Mouse (Mus musculus) ES-E14 (cell line): ENCODE measurements around the gene Tkt. TPM values are rescaled to one million over a fixed set of nuclear protein-coding genes. Genes with fewer than 3 reads are reported as not detected.
A peak's percentile ranks its signal among the peaks of the same experiment; 100 is the strongest.

ENCODE experiments used
- DNase-seq: peaks from one replicate; pipeline ENCODE4 v3.0.0-alpha.2; 2013; ENCODE audit warnings: low read depth, low spot score
- H3K27ac ChIP-seq: 2 replicates; pipeline ENCODE4 v1.5.1; 2012; ENCODE audit warnings: low read depth, mild to moderate bottlenecking, low read length, moderate library complexity, mixed read lengths; ENCODE audit not compliant: poor library complexity, insufficient read depth, severe bottlenecking
- H3K36me3 ChIP-seq: 2 replicates; pipeline ENCODE4 v1.6.1; 2012; ENCODE audit warnings: mild to moderate bottlenecking, low read length, moderate library complexity, mixed read lengths; ENCODE audit not compliant: control insufficient read depth, poor library complexity, insufficient read depth, severe bottlenecking
- H3K4me1 ChIP-seq, 2 experiments: fragments of 150-350 bp in 1 of 2; sonication (generic) in 1 of 2; 2 replicates each; pipeline ENCODE4 v1.6.1; 2012; ENCODE audit warnings: low read length in 2 of 2, mild to moderate bottlenecking in 1 of 2, mixed read lengths in 1 of 2; ENCODE audit not compliant: control insufficient read depth in 2 of 2, insufficient read depth in 2 of 2, poor library complexity in 1 of 2
- H3K4me3 ChIP-seq, 2 experiments: fragments of 150-350 bp in 1 of 2; sonication (generic) in 1 of 2; 2 replicates each; pipeline ENCODE4 v1.5.1; 2012; ENCODE audit warnings: low read length in 2 of 2, low read depth in 1 of 2, mild to moderate bottlenecking in 1 of 2, mixed read lengths in 1 of 2; ENCODE audit not compliant: insufficient read depth in 1 of 2, poor library complexity in 1 of 2, severe bottlenecking in 1 of 2
- H3K9ac ChIP-seq: 2 replicates; pipeline ENCODE4 v1.6.1; 2012; ENCODE audit warnings: low read depth, mild to moderate bottlenecking, low read length, mixed read lengths; ENCODE audit not compliant: poor library complexity, insufficient read depth, severe bottlenecking
- H3K9me3 ChIP-seq: fragments of 150-350 bp; sonication (generic); 2 replicates; pipeline ENCODE4 v1.6.1; 2012; ENCODE audit warnings: low read depth, mild to moderate bottlenecking, low read length; ENCODE audit not compliant: control insufficient read depth, insufficient read depth
- CHD2 ChIP-seq: IDR thresholded peaks from 2 replicates; pipeline ENCODE4 v1.6.1; 2014; ENCODE audit warnings: mild to moderate bottlenecking, low read depth, low read length, inconsistent platforms
- HCFC1 ChIP-seq: IDR thresholded peaks from 2 replicates; pipeline ENCODE4 v1.6.1; 2012; ENCODE audit warnings: low read length, inconsistent platforms, borderline replicate concordance; ENCODE audit not compliant: insufficient read depth
- MAFK ChIP-seq: IDR thresholded peaks from 2 replicates; pipeline ENCODE4 v1.6.1; 2014; ENCODE audit warnings: mild to moderate bottlenecking, low read depth, low read length, inconsistent platforms; ENCODE audit not compliant: insufficient read depth
- ZC3H11A ChIP-seq: IDR thresholded peaks from 2 replicates; pipeline ENCODE4 v1.6.1; 2012; ENCODE audit warnings: low read depth, mild to moderate bottlenecking, inconsistent platforms, low read length, borderline replicate concordance
- ZNF384 ChIP-seq: IDR thresholded peaks from 2 replicates; pipeline ENCODE4 v1.6.1; 2012; ENCODE audit warnings: low read depth, low read length, inconsistent platforms
- in situ Hi-C, 2 experiments: fragments of 600-800 bp; cut with MboI; formaldehyde crosslinking; loops; one replicate each; pipeline ENCODE4 v1.15.1; 2025; ENCODE audit warnings: low sequenced_read_pairs in 2 of 2, inconsistent platforms in 1 of 2; ENCODE audit not compliant: unreplicated experiment in 2 of 2
- total RNA-seq: library from RNA; depleted of rRNA; stranded (reverse); fragments of 300-350 nt; gene quantifications from 2 replicates; pipeline ENCODE4 v1.2.3, GENCODE M21; 2012

Gene Tkt
- total RNA-seq, 1 experiment: 740 TPM

GRCm38 (mm10) chr14:30586780-30587461 is 38.8 kb downstream of the Tkt start:
- no peak overlapping the region; the same call in 1 of the 2 replicates for H3K9ac ChIP-seq
- in situ Hi-C loops: no loop called here
- H3K4me1 ChIP-seq: peaks cover 6 to 15% of the 10 kb centered on the region in 2 experiments
- no peaks in the 10 kb centered on the region for H3K9me3 ChIP-seq
- H3K4me3 ChIP-seq: no peak overlapping the region
- H3K36me3 ChIP-seq: no peaks in the 10 kb centered on the region
- DNase-seq: no peak
- no peak overlapping the region for H3K27ac ChIP-seq
- TF ChIP-seq CHD2: no peak

GRCm38 (mm10) chr14:30590041-30590645 is 42.0 kb downstream of the Tkt start:
- H3K9me3 ChIP-seq: no peaks in the 10 kb centered on the region
- DNase-seq: no peak
- no peak overlapping the region for H3K9ac ChIP-seq
- H3K4me1 ChIP-seq: peaks cover 1 to 7% of the 10 kb centered on the region in 2 experiments; a peak in 3 of 4 replicates
- H3K27ac ChIP-seq: no peak overlapping the region
- H3K4me3 ChIP-seq: no peak overlapping the region
- TF ChIP-seq HCFC1: no peak
- no peak for TF ChIP-seq ZC3H11A
- TF ChIP-seq CHD2: no peak
- TF ChIP-seq MAFK: no peak
- TF ChIP-seq ZNF384: no peak
- H3K36me3 ChIP-seq: no peaks in the 10 kb centered on the region
- in situ Hi-C loops: no loop called here

GRCm38 (mm10) chr14:30590918-30591317 is 42.8 kb downstream of the Tkt start:
- Histone ChIP-seq H3K4me3 (no peak overlapping the region), H3K9me3 (no peaks in the 10 kb centered on the region), H3K36me3 (no peaks in the 10 kb centered on the region), H3K4me1 (peaks cover 0 to 7% of the 10 kb centered on the region in 2 experiments; a peak in 2 of 4 replicates), H3K9ac (no peak overlapping the region), H3K27ac (no peak overlapping the region)
- in situ Hi-C loops: no loop called here
- DNase-seq: no peak
- TF ChIP-seq ZNF384 (no peak), HCFC1 (no peak), ZC3H11A (no peak), MAFK (no peak), CHD2 (no peak)

- Histone ChIP-seq H3K4me3 (no peak overlapping the region), H3K36me3 (no peaks in the 10 kb centered on the region), H3K9ac (no peak overlapping the region), H3K27ac (no peak overlapping the region), H3K4me1 (peaks cover 0 to 7% of the 10 kb centered on the region in 2 experiments; a peak in 2 of 4 replicates), H3K9me3 (no peaks in the 10 kb centered on the region)
- TF ChIP-seq ZC3H11A (peak; percentile 72), CHD2 (no peak), MAFK (no peak)
- DNase-seq: peak; percentile 51
- in situ Hi-C loops: no loop called here
Measured at GRCm38 (mm10) chr14:30591417-30591816, 43.3 kb downstream of the Tkt start.
